Mouse (Mus musculus): Measurements from ENCODE around the gene Wdr20.

- TF ChIP-seq POLR2A (IDR thresholded peaks at IDR 0.05; ENCODE audit: control insufficient read depth, extremely low read depth, insufficient read depth, low read length, poor library complexity) (no peak), CTCF (IDR thresholded peaks at IDR 0.05; ENCODE audit: borderline replicate concordance, control insufficient read depth, extremely low read depth, insufficient read depth, low read length, poor library complexity) (no peak)
Measured at GRCm38 (mm10) chr12:110791026-110791425, 53.3 kb downstream of the Wdr20 start.

Data from thymus, adult 2 months (tissue).